Mouse (Mus musculus): ENCODE data around the gene 4930404N11Rik. TPM values are rescaled to one million over a fixed set of nuclear protein-coding genes. Genes with fewer than 3 reads are reported as not detected.

4930404N11Rik gene
- polyA plus RNA-seq, 1 experiment from 2014 or later: 1.5 TPM

GRCm38 (mm10) chr10:81350351-81351063 is 15.1 kb downstream of the 4930404N11Rik start, which contains the start of gene Hmg20b:
Hmg20b (minus strand) TSS chr10:81350480.
- TF ChIP-seq CTCF (IDR thresholded peaks at IDR 0.05; ENCODE audit: low read depth): peak; percentile 93
- peak within 1 kb of the TSS; percentile 73 for H3K9ac ChIP-seq (ENCODE audit: low read depth, low read length)
- peak within 1 kb of the TSS; percentile 76 for H3K4me3 ChIP-seq (ENCODE audit: low read depth, low read length)
- no peaks in the 10 kb centered on the region for H3K27me3 ChIP-seq (replicated peaks; ENCODE audit: control insufficient read depth, insufficient read depth, low read length)
- WGBS: under 1% methylated on average over 54 of the region's 54 CpGs
- H3K27ac ChIP-seq (ENCODE audit: low read depth, low read length): peak within 1 kb of the TSS; percentile 75
- peak within 1 kb of the TSS; percentile 90 for H3K4me2 ChIP-seq (replicated peaks; ENCODE audit: low read depth)
- H3K4me1 ChIP-seq (replicated peaks; ENCODE audit: control insufficient read depth, insufficient read depth, low read length): no peaks in the 10 kb centered on the region
- H3K36me3 ChIP-seq (ENCODE audit: control insufficient read depth, insufficient read depth): peaks cover 13% of the 10 kb centered on the region; the same call in 1 of the 2 replicates
- ATAC-seq: peak; percentile 92
- no peaks in the 10 kb centered on the region for H3K9me3 ChIP-seq (ENCODE audit: control insufficient read depth)

- peaks cover 13% of the 10 kb centered on the region; the same call in 1 of the 2 replicates for H3K36me3 ChIP-seq (ENCODE audit: control insufficient read depth, insufficient read depth)
- peak overlapping the region; percentile 76 for H3K4me3 ChIP-seq (ENCODE audit: low read depth, low read length)
- H3K9me3 ChIP-seq (ENCODE audit: control insufficient read depth): no peaks in the 10 kb centered on the region
- H3K4me2 ChIP-seq (replicated peaks; ENCODE audit: low read depth): peak overlapping the region; percentile 90
- no peaks in the 10 kb centered on the region for H3K27me3 ChIP-seq (replicated peaks; ENCODE audit: control insufficient read depth, insufficient read depth, low read length)
- under 1% methylated on average over 28 of the region's 29 CpGs for WGBS
- TF ChIP-seq CTCF (IDR thresholded peaks at IDR 0.05; ENCODE audit: low read depth): no peak
- peak overlapping the region; percentile 75 for H3K27ac ChIP-seq (ENCODE audit: low read depth, low read length)
- no peak for ATAC-seq
- peak overlapping the region; percentile 73 for H3K9ac ChIP-seq (ENCODE audit: low read depth, low read length)
- H3K4me1 ChIP-seq (replicated peaks; ENCODE audit: control insufficient read depth, insufficient read depth, low read length): no peaks in the 10 kb centered on the region
Measured at GRCm38 (mm10) chr10:81349961-81350350, 15.7 kb downstream of the 4930404N11Rik start.

- H3K9me3 ChIP-seq (ENCODE audit: control insufficient read depth): no peaks in the 10 kb centered on the region
- H3K4me1 ChIP-seq (replicated peaks; ENCODE audit: control insufficient read depth, insufficient read depth, low read length): no peaks in the 10 kb centered on the region
- no peak for ATAC-seq
- no peak overlapping the region; the same call in 1 of the 2 replicates for H3K27ac ChIP-seq (ENCODE audit: low read depth, low read length)
- TF ChIP-seq CTCF (IDR thresholded peaks at IDR 0.05; ENCODE audit: low read depth): no peak
- no peaks in the 10 kb centered on the region for H3K27me3 ChIP-seq (replicated peaks; ENCODE audit: control insufficient read depth, insufficient read depth, low read length)
- H3K36me3 ChIP-seq (ENCODE audit: control insufficient read depth, insufficient read depth): peaks cover 13% of the 10 kb centered on the region; the same call in 1 of the 2 replicates
- peak overlapping the region; percentile 90 for H3K4me2 ChIP-seq (replicated peaks; ENCODE audit: low read depth)
- peak overlapping the region; percentile 76 for H3K4me3 ChIP-seq (ENCODE audit: low read depth, low read length)
- H3K9ac ChIP-seq (ENCODE audit: low read depth, low read length): 0 out of 2 replicates have a peak overlapping the region, but pooled peaks have one; percentile 73
- 4% methylated on average over 12 of the region's 12 CpGs for WGBS
Measured at GRCm38 (mm10) chr10:81349146-81349545, 16.5 kb downstream of the 4930404N11Rik start.

GRCm38 (mm10) chr10:81346453-81347067 is 19.1 kb downstream of the 4930404N11Rik start:
- Histone ChIP-seq H3K36me3 (ENCODE audit: control insufficient read depth, insufficient read depth) (peaks cover 13% of the 10 kb centered on the region; the same call in 1 of the 2 replicates), H3K4me3 (ENCODE audit: low read depth, low read length) (peak overlapping the region; percentile 27; the same call in 1 of the 2 replicates), H3K27ac (ENCODE audit: low read depth, low read length) (no peak overlapping the region), H3K9me3 (ENCODE audit: control insufficient read depth) (no peaks in the 10 kb centered on the region), H3K4me1 (replicated peaks; ENCODE audit: control insufficient read depth, insufficient read depth, low read length) (no peaks in the 10 kb centered on the region), H3K9ac (ENCODE audit: low read depth, low read length) (0 out of 2 replicates have a peak overlapping the region, but pooled peaks have one; percentile 13), H3K27me3 (replicated peaks; ENCODE audit: control insufficient read depth, insufficient read depth, low read length) (peaks cover 14% of the 10 kb centered on the region), H3K4me2 (replicated peaks; ENCODE audit: low read depth) (peak overlapping the region; percentile 67)
- peak; percentile 70 for TF ChIP-seq CTCF (IDR thresholded peaks at IDR 0.05; ENCODE audit: low read depth)
- ATAC-seq: peak; percentile 46
- WGBS: 13% methylated on average over 55 of the region's 55 CpGs

- no peak overlapping the region for H3K4me3 ChIP-seq (ENCODE audit: low read depth, low read length)
- no peak overlapping the region for H3K9ac ChIP-seq (ENCODE audit: low read depth, low read length)
- no peak overlapping the region for H3K27ac ChIP-seq (ENCODE audit: low read depth, low read length)
- 85% methylated on average over 4 of the region's 4 CpGs for WGBS
- ATAC-seq: no peak
- H3K36me3 ChIP-seq (ENCODE audit: control insufficient read depth, insufficient read depth): peaks cover 13% of the 10 kb centered on the region; the same call in 1 of the 2 replicates
- no peak for TF ChIP-seq CTCF (IDR thresholded peaks at IDR 0.05; ENCODE audit: low read depth)
- H3K27me3 ChIP-seq (replicated peaks; ENCODE audit: control insufficient read depth, insufficient read depth, low read length): peaks cover 14% of the 10 kb centered on the region
- H3K4me1 ChIP-seq (replicated peaks; ENCODE audit: control insufficient read depth, insufficient read depth, low read length): 0 out of 2 replicates have a peak, but pooled peaks cover 2% of the 10 kb centered on the region
- H3K4me2 ChIP-seq (replicated peaks; ENCODE audit: low read depth): no peak overlapping the region
- no peaks in the 10 kb centered on the region for H3K9me3 ChIP-seq (ENCODE audit: control insufficient read depth)
Measured at GRCm38 (mm10) chr10:81345162-81345534, 20.5 kb downstream of the 4930404N11Rik start.

Data from intestine, postnatal 0 days (tissue).